Mouse (Mus musculus): Measurements from ENCODE around the gene Gm20873. TPM values are rescaled to one million over a fixed set of nuclear protein-coding genes. Genes with fewer than 3 reads are reported as not detected.

Gm20873 gene
- polyA plus RNA-seq (2012; rRNA removed), result not detected in 2 replicates

DNA sequence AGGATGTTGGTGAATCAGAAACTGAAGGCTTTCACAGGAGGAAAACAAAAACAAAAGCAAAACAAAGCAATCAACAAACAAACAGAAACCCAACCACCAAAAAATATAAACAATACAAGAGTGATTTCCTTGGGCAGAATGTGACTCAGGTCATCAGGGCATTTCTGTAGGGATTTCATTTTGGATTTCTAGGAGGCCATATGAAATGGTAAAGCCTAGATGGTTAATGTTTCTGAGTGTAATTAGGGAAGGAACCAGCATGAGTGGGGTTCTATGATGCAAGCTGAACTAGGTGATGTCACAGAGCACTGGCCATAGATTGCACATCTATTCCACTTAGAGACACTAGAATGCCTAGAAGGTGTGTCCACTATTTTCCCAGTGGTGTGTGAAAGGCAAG is at the start of gene Gm20873:
Gene Gm20873, plus strand, starts transcription at position 301 of the 400 bp plus-strand sequence.

DNA sequence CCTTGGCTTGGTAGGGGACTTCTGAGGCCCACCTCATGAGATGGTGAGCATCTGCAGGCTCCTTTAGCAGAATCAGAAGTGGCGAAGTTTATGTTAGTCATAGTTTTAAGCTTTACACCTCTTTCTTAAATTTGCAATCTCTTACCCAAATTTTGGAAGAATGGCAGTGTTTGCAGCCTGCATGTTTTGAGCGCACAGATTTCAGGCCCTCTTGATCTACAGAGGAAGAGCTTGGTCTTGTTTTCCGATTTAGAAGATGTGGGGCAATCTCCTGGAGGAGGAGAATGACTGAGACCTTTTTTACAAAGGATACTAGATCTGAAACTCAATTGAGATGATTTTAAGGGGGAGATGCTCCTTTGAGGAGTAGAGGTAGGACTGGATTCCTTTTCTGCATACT is 29.0 kb upstream of the Gm20873 start, which contains the start of gene Gm21746:
Gene Gm21746, minus strand, starts transcription at position 101 of the 400 bp plus-strand sequence.

Other genes starting within 250 kb of the Gm20873 start
- gene Gm21746, start 29.1 kb upstream of the Gm20873 start, polyA plus RNA-seq (2012; rRNA removed), result not detected in 2 replicates